Mouse (Mus musculus) CH12.LX (cell line): ENCODE data around the gene Cog3. TPM values are rescaled to one million over a fixed set of nuclear protein-coding genes. Genes with fewer than 3 reads are reported as not detected.

Source experiments
- DNase-seq: peaks from one replicate; pipeline ENCODE4 v3.0.0-alpha.2; 2013; ENCODE audit errors: extremely low read depth
- H3K27ac ChIP-seq: 2 replicates; pipeline ENCODE4 v1.5.1; 2012; ENCODE audit warnings: low read depth, mild to moderate bottlenecking, control low read depth, moderate library complexity; ENCODE audit not compliant: insufficient read depth
- H3K27me3 ChIP-seq: replicated peaks from 2 replicates; pipeline ENCODE3; 2012; ENCODE audit warnings: inconsistent platforms
- H3K36me3 ChIP-seq, 2 experiments: replicated peaks in 1 of 2; 2 replicates each; pipeline versions ENCODE3 to v1.6.1; 2012; ENCODE audit warnings: inconsistent platforms in 1 of 2, low read length in 1 of 2, mild to moderate bottlenecking in 1 of 2, mixed read lengths in 1 of 2, moderate library complexity in 1 of 2; ENCODE audit not compliant: control insufficient read depth in 1 of 2, insufficient read depth in 1 of 2
- H3K4me1 ChIP-seq, 2 experiments: 2 replicates each; pipeline ENCODE4 v1.6.1; 2012; ENCODE audit warnings: inconsistent platforms in 1 of 2, moderate library complexity in 1 of 2; ENCODE audit not compliant: insufficient read depth in 2 of 2, control insufficient read depth in 1 of 2
- H3K4me2 ChIP-seq: 2 replicates; pipeline ENCODE4 v1.6.1; 2012; ENCODE audit warnings: low read depth, mild to moderate bottlenecking, control low read depth; ENCODE audit not compliant: poor library complexity, insufficient read depth, severe bottlenecking
- H3K4me3 ChIP-seq, 3 experiments: fragments of 150-350 bp in 1 of 3; sonication (generic) in 1 of 3; replicated peaks in 1 of 3; 2 replicates each; pipeline versions ENCODE3 to v1.5.1; 2011 to 2012; ENCODE audit warnings: low read depth in 2 of 3, low read length in 2 of 3, mild to moderate bottlenecking in 2 of 3, moderate library complexity in 2 of 3, control low read depth in 1 of 3, improper control_type of control experiment in 1 of 3, inconsistent platforms in 1 of 3, mixed read lengths in 1 of 3; ENCODE audit not compliant: poor library complexity in 1 of 3
- H3K79me2 ChIP-seq: replicated peaks from 2 replicates; pipeline ENCODE4 v1.6.1; 2012; ENCODE audit warnings: mild to moderate bottlenecking, moderate library complexity; ENCODE audit not compliant: control insufficient read depth, poor library complexity, insufficient read depth, severe bottlenecking; ENCODE audit errors: extremely low read depth
- H3K9ac ChIP-seq: 2 replicates; pipeline ENCODE4 v1.6.1; 2012; ENCODE audit warnings: low read depth, mild to moderate bottlenecking, control low read depth, moderate library complexity; ENCODE audit not compliant: insufficient read depth
- H3K9me3 ChIP-seq: replicated peaks from 2 replicates; pipeline ENCODE3; 2012; ENCODE audit warnings: low read length, inconsistent platforms, mixed read lengths
- E2F4 ChIP-seq: IDR thresholded peaks from 2 replicates; pipeline ENCODE4 v1.6.1; 2011; ENCODE audit warnings: low read depth, low read length, improper control_type of control experiment; ENCODE audit not compliant: insufficient replicate concordance
- ELF1 ChIP-seq: IDR thresholded peaks from 2 replicates; pipeline ENCODE4 v1.6.1; 2014; ENCODE audit warnings: low read depth, mild to moderate bottlenecking, inconsistent platforms, low read length, improper control_type of control experiment
- GABPA ChIP-seq: IDR thresholded peaks from 2 replicates; pipeline ENCODE4 v1.6.1; 2012; ENCODE audit warnings: low read depth, low read length, improper control_type of control experiment, inconsistent platforms; ENCODE audit not compliant: insufficient replicate concordance
- JUN ChIP-seq: IDR thresholded peaks from 2 replicates; pipeline ENCODE4 v1.6.1; 2011; ENCODE audit warnings: low read depth, mild to moderate bottlenecking, low read length, improper control_type of control experiment, moderate library complexity; ENCODE audit not compliant: insufficient read depth
- JUND ChIP-seq: conservative IDR thresholded peaks from 2 replicates; pipeline ENCODE4 v1.6.1; 2011; ENCODE audit warnings: low read depth, low read length, improper control_type of control experiment
- MAFK ChIP-seq: IDR thresholded peaks from 2 replicates; pipeline ENCODE4 v1.6.1; 2011; ENCODE audit warnings: low read length, improper control_type of control experiment; ENCODE audit not compliant: insufficient replicate concordance
- MAX ChIP-seq: IDR thresholded peaks from 2 replicates; pipeline ENCODE4 v1.6.1; 2011; ENCODE audit warnings: low read length, improper control_type of control experiment
- MEF2A ChIP-seq: IDR thresholded peaks from 2 replicates; pipeline ENCODE4 v1.6.1; 2014; ENCODE audit warnings: low read depth, mild to moderate bottlenecking, inconsistent platforms, low read length, improper control_type of control experiment, borderline replicate concordance
- NELFE ChIP-seq: IDR thresholded peaks from 2 replicates; pipeline ENCODE4 v1.6.1; 2011; ENCODE audit warnings: low read depth, low read length, improper control_type of control experiment
- NRF1 ChIP-seq: IDR thresholded peaks from 2 replicates; pipeline ENCODE4 v1.6.1; 2014; ENCODE audit warnings: low read depth, mild to moderate bottlenecking, inconsistent platforms, low read length, improper control_type of control experiment, moderate library complexity
- POLR2A ChIP-seq: IDR thresholded peaks from 2 replicates; pipeline ENCODE4 v1.6.1; 2011; ENCODE audit warnings: low read depth, mild to moderate bottlenecking, improper control_type of control experiment, low read length
- SIN3A ChIP-seq: IDR thresholded peaks from 2 replicates; pipeline ENCODE4 v1.6.1; 2012; ENCODE audit warnings: low read length, improper control_type of control experiment, inconsistent platforms
- TBP ChIP-seq: conservative IDR thresholded peaks from 2 replicates; pipeline ENCODE4 v1.6.1; 2011; ENCODE audit warnings: low read depth, low read length, improper control_type of control experiment
- dilution Hi-C: fragments of 300-500 bp; cut with MboI; formaldehyde crosslinking; loops from 2 replicates; pipeline ENCODE4 v1.14.3; 2020; ENCODE audit warnings: low sequenced_read_pairs; ENCODE audit not compliant: extremely low pct_unique_long_range_greater_than_20kb, extremely low pct_ligation_motif_present
- in situ Hi-C: fragments of 300-500 bp; cut with MboI; formaldehyde crosslinking; loops from 3 replicates; pipeline ENCODE4 v1.14.3; 2019; ENCODE audit warnings: low sequenced_read_pairs, low pct_ligation_motif_present, low pct_unique_long_range_greater_than_20kb, mixed read lengths
- polyA plus RNA-seq: library from polyadenylated mRNA; unstranded; fragments of >175 nt; gene quantifications from 2 replicates; pipeline ENCODE4 v1.2.1, GENCODE M21; 2012; ENCODE audit warnings: low read depth; ENCODE audit not compliant: insufficient read length
- total RNA-seq, 2 experiments: library from RNA; depleted of rRNA; stranded (reverse); fragments of 300-350 nt in 1 of 2; fragments of >200 nt in 1 of 2; gene quantifications; 2 replicates each; pipeline ENCODE4 v1.2.3; 2012 to 2014

The Cog3 gene
- total and polyA plus RNA-seq, 3 experiments, result 13.6 to 21.0 (median 15.3) TPM

- H3K4me2 ChIP-seq, result no peak overlapping the region
- H3K4me1 ChIP-seq, result peaks cover 0 to 5% of the 10 kb centered on the region in 2 experiments; a peak in 1 of 4 replicates
- no peaks in the 10 kb centered on the region for H3K27me3 ChIP-seq
- no peak overlapping the region for H3K27ac ChIP-seq
- H3K9me3 ChIP-seq, result no peaks in the 10 kb centered on the region
- no peak for DNase-seq
- H3K4me3 ChIP-seq, result no peak overlapping the region
- dilution Hi-C loops (no loop called here), in situ Hi-C loops (loop anchor here (25.0 kb wide), 1 partner anchor 647 kb away; no protein-coding TSS in a partner anchor)
- TF ChIP-seq MEF2A, result no peak
- no peak for TF ChIP-seq MAX
- TF ChIP-seq TBP, result no peak
- no peak for TF ChIP-seq JUND
- no peak for TF ChIP-seq NRF1
- TF ChIP-seq GABPA, result no peak
- TF ChIP-seq NELFE, result no peak
- no peak overlapping the region for H3K9ac ChIP-seq
- peaks cover 61 to 89% of the 10 kb centered on the region in 2 experiments for H3K36me3 ChIP-seq
- H3K79me2 ChIP-seq, result no peaks in the 10 kb centered on the region
Measured at GRCm38 (mm10) chr14:75708986-75709385, 45.3 kb downstream of the Cog3 start.

DNA sequence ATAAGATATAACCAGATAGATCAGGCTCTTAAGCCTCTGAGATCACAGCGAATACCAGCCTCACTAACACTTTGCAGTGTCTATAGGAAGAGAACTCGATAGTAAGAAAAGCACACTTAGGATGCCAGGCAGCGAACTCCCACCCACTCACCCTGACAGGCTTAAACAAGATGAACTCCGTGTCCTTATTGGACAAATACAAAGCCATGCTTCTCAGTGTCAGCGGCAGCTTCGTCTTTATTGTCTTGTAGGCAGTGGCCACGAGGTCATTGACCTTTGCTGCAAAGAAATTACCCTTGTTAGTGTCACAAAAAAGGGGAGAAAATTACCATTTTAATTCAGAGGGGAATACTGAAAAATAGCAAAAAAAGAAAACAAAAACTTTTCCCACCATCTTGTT, 46.5 kb downstream of the Cog3 start:
- Histone ChIP-seq H3K4me2 (no peak overlapping the region), H3K36me3 (peaks cover 63 to 91% of the 10 kb centered on the region in 2 experiments), H3K79me2 (no peaks in the 10 kb centered on the region), H3K27ac (no peak overlapping the region), H3K9ac (no peak overlapping the region), H3K4me3 (no peak overlapping the region), H3K27me3 (no peaks in the 10 kb centered on the region), H3K9me3 (no peaks in the 10 kb centered on the region), H3K4me1 (peaks cover 0 to 5% of the 10 kb centered on the region in 2 experiments; a peak in 1 of 4 replicates)
- in situ Hi-C loops (loop anchor here (25.0 kb wide), 1 partner anchor 645 kb away; no protein-coding TSS in a partner anchor), dilution Hi-C loops (no loop called here)
- DNase-seq, result no peak
- TF ChIP-seq SIN3A (no peak), E2F4 (no peak), ELF1 (no peak), POLR2A (no peak), MAX (no peak)

DNA sequence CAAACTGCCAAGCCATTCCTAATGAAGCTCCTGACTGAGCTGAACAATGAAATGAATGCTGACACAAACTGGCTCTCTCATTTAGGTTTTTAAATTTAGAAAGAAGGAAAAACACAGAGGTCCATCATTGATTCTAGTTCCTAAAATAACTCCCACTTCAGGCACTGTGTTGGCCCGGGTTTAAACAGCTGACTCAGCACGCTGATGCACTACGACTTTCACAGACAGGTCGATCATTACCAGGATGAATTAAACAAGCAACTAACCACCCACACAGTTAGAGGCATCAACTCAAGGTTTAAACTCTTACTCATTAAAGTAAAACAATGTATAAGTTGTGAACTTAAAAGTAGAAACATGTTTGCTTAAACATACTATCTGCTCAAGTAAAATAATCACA, 47.7 kb downstream of the Cog3 start:
- no peak for DNase-seq
- no peaks in the 10 kb centered on the region for H3K9me3 ChIP-seq

More for the DNA sequence above, 47.7 kb downstream of the Cog3 start:
- H3K27me3 ChIP-seq, result no peaks in the 10 kb centered on the region
- dilution Hi-C loops (no loop called here), in situ Hi-C loops (loop anchor here (25.0 kb wide), 1 partner anchor 644 kb away; no protein-coding TSS in a partner anchor)
- H3K36me3 ChIP-seq, result peaks cover 58 to 87% of the 10 kb centered on the region in 2 experiments
- H3K9ac ChIP-seq, result no peak overlapping the region
- TF ChIP-seq JUN (no peak), MAFK (peak; percentile 76; the same call in 1 of the 2 replicates)
- H3K4me3 ChIP-seq, result no peak overlapping the region
- no peak overlapping the region for H3K27ac ChIP-seq
- no peaks in the 10 kb centered on the region for H3K79me2 ChIP-seq
- H3K4me2 ChIP-seq, result no peak overlapping the region
- H3K4me1 ChIP-seq, result peaks cover 0 to 5% of the 10 kb centered on the region in 2 experiments; a peak in 1 of 4 replicates
